Mouse (Mus musculus): Measurements from ENCODE around the gene Ap5m1. TPM values are rescaled to one million over a fixed set of nuclear protein-coding genes. Genes with fewer than 3 reads are reported as not detected.
A peak's percentile ranks its signal among the peaks of the same experiment; 100 is the strongest.

Ap5m1 gene
- polyA plus RNA-seq (2016; fragmentation: Nextera tagmentation; extraction: Ambion mirVana), result 26.4 and 26.7 TPM in 2 replicates

- under 1% methylated on average over 62 of the region's 62 CpGs for WGBS
Measured at GRCm38 (mm10) chr14:49065529-49066273, at the start of gene Ap5m1. Gene Ap5m1, plus strand, starts transcription at chr14:49066097.

GRCm38 (mm10) chr14:49019765-49020164 is 46.1 kb upstream of the Ap5m1 start:
- no peak overlapping the region for H3K9ac ChIP-seq (replicated peaks)
- no peak for ATAC-seq (ENCODE audit: insufficient number of reproducible peaks, insufficient read depth, low FRiP score, low TSS enrichment, low read depth)
- 92% methylated on average over 5 of the region's 5 CpGs for WGBS
- H3K4me3 ChIP-seq (replicated peaks), result no peak overlapping the region
- peaks cover 37% of the 10 kb centered on the region for H3K36me3 ChIP-seq
- no peaks in the 10 kb centered on the region for H3K27me3 ChIP-seq
- H3K27ac ChIP-seq, result no peak overlapping the region
- no peaks in the 10 kb centered on the region for H3K4me1 ChIP-seq (replicated peaks)
- no peak overlapping the region for H3K4me2 ChIP-seq
- no peaks in the 10 kb centered on the region for H3K9me3 ChIP-seq

More at GRCm38 (mm10) chr14:49065529-49066273, at the start of gene Ap5m1:
- peak; percentile 16; the same call in 1 of the 2 replicates for ATAC-seq (ENCODE audit: insufficient number of reproducible peaks, insufficient read depth, low FRiP score, low TSS enrichment, low read depth)
- H3K9ac ChIP-seq (replicated peaks), result peak within 1 kb of the TSS; percentile 94
- peak within 1 kb of the TSS; percentile 65 for H3K4me2 ChIP-seq
- peak within 1 kb of the TSS; percentile 94 for H3K4me3 ChIP-seq (replicated peaks)
- H3K36me3 ChIP-seq, result no peaks in the 10 kb centered on the region
- H3K27me3 ChIP-seq, result no peaks in the 10 kb centered on the region
- H3K27ac ChIP-seq, result peak within 1 kb of the TSS; percentile 99
- peaks cover 21% of the 10 kb centered on the region for H3K4me1 ChIP-seq (replicated peaks)
- H3K9me3 ChIP-seq, result no peaks in the 10 kb centered on the region

GRCm38 (mm10) chr14:49027040-49027778 is 38.7 kb upstream of the Ap5m1 start:
- Histone ChIP-seq H3K4me1 (replicated peaks) (no peaks in the 10 kb centered on the region), H3K27me3 (no peaks in the 10 kb centered on the region), H3K9me3 (no peaks in the 10 kb centered on the region), H3K9ac (replicated peaks) (no peak overlapping the region), H3K4me2 (no peak overlapping the region), H3K27ac (no peak overlapping the region), H3K4me3 (replicated peaks) (no peak overlapping the region), H3K36me3 (peaks cover 29% of the 10 kb centered on the region)
- 93% methylated on average over 6 of the region's 6 CpGs for WGBS
- no peak for ATAC-seq (ENCODE audit: insufficient number of reproducible peaks, insufficient read depth, low FRiP score, low TSS enrichment, low read depth)

- no peak overlapping the region for H3K27ac ChIP-seq
- ATAC-seq (ENCODE audit: insufficient number of reproducible peaks, insufficient read depth, low FRiP score, low TSS enrichment, low read depth), result no peak
- H3K4me3 ChIP-seq (replicated peaks), result no peak overlapping the region
- H3K4me2 ChIP-seq, result no peak overlapping the region
- WGBS, result 90% methylated on average over 3 of the region's 3 CpGs
- peaks cover 31% of the 10 kb centered on the region for H3K36me3 ChIP-seq
- no peaks in the 10 kb centered on the region for H3K9me3 ChIP-seq
- H3K9ac ChIP-seq (replicated peaks), result no peak overlapping the region
- H3K4me1 ChIP-seq (replicated peaks), result no peaks in the 10 kb centered on the region
- no peaks in the 10 kb centered on the region for H3K27me3 ChIP-seq
Measured at GRCm38 (mm10) chr14:49027779-49028368, 38.0 kb upstream of the Ap5m1 start.

GRCm38 (mm10) chr14:49028991-49029390 is 36.9 kb upstream of the Ap5m1 start:
- Histone ChIP-seq H3K27me3 (no peaks in the 10 kb centered on the region), H3K27ac (no peak overlapping the region), H3K36me3 (peaks cover 39% of the 10 kb centered on the region), H3K4me2 (no peak overlapping the region), H3K9ac (replicated peaks) (no peak overlapping the region), H3K4me3 (replicated peaks) (no peak overlapping the region), H3K4me1 (replicated peaks) (no peaks in the 10 kb centered on the region), H3K9me3 (no peaks in the 10 kb centered on the region)
- ATAC-seq (ENCODE audit: insufficient number of reproducible peaks, insufficient read depth, low FRiP score, low TSS enrichment, low read depth), result no peak
- 94% methylated on average over 5 of the region's 5 CpGs for WGBS

- Histone ChIP-seq H3K27ac (no peak overlapping the region), H3K9ac (replicated peaks) (no peak overlapping the region), H3K4me2 (no peak overlapping the region), H3K9me3 (no peaks in the 10 kb centered on the region), H3K36me3 (peaks cover 7% of the 10 kb centered on the region; the same call in 1 of the 2 replicates), H3K4me1 (replicated peaks) (no peaks in the 10 kb centered on the region), H3K27me3 (no peaks in the 10 kb centered on the region), H3K4me3 (replicated peaks) (no peak overlapping the region)
- WGBS, result 85% methylated on average over 4 of the region's 4 CpGs
- ATAC-seq (ENCODE audit: insufficient number of reproducible peaks, insufficient read depth, low FRiP score, low TSS enrichment, low read depth), result no peak
Measured at GRCm38 (mm10) chr14:49045610-49046009, 20.3 kb upstream of the Ap5m1 start.

GRCm38 (mm10) chr14:49049492-49049891 is 16.4 kb upstream of the Ap5m1 start:
- H3K4me1 ChIP-seq (replicated peaks), result no peaks in the 10 kb centered on the region
- H3K27me3 ChIP-seq, result no peaks in the 10 kb centered on the region
- H3K9me3 ChIP-seq, result no peaks in the 10 kb centered on the region
- H3K9ac ChIP-seq (replicated peaks), result no peak overlapping the region
- H3K36me3 ChIP-seq, result peaks cover 14% of the 10 kb centered on the region; the same call in 1 of the 2 replicates
- no peak for ATAC-seq (ENCODE audit: insufficient number of reproducible peaks, insufficient read depth, low FRiP score, low TSS enrichment, low read depth)
- H3K4me2 ChIP-seq, result no peak overlapping the region
- no peak overlapping the region for H3K4me3 ChIP-seq (replicated peaks)
- H3K27ac ChIP-seq, result no peak overlapping the region

GRCm38 (mm10) chr14:49063838-49064237 is 2.1 kb upstream of the Ap5m1 start:
- Histone ChIP-seq H3K27me3 (no peaks in the 10 kb centered on the region), H3K27ac (no peak overlapping the region), H3K4me3 (replicated peaks) (no peak overlapping the region), H3K4me1 (replicated peaks) (peaks cover 21% of the 10 kb centered on the region), H3K9ac (replicated peaks) (no peak overlapping the region), H3K4me2 (no peak overlapping the region), H3K9me3 (no peaks in the 10 kb centered on the region), H3K36me3 (no peaks in the 10 kb centered on the region)
- no peak for ATAC-seq (ENCODE audit: insufficient number of reproducible peaks, insufficient read depth, low FRiP score, low TSS enrichment, low read depth)
- 79% methylated on average over 2 of the region's 2 CpGs for WGBS

GRCm38 (mm10) chr14:49066274-49066823 is 452 bp downstream of the Ap5m1 start, which contains the start of gene Exoc5:
Gene Exoc5, minus strand, starts transcription at chr14:49066653.
- Histone ChIP-seq H3K4me1 (replicated peaks) (peaks cover 21% of the 10 kb centered on the region), H3K36me3 (no peaks in the 10 kb centered on the region), H3K9me3 (no peaks in the 10 kb centered on the region), H3K9ac (replicated peaks) (peak within 1 kb of the TSS; percentile 94), H3K27ac (peak within 1 kb of the TSS; percentile 99), H3K27me3 (no peaks in the 10 kb centered on the region), H3K4me2 (peak within 1 kb of the TSS; percentile 65), H3K4me3 (replicated peaks) (peak within 1 kb of the TSS; percentile 94)
- under 1% methylated on average over 52 of the region's 53 CpGs for WGBS
- ATAC-seq (ENCODE audit: insufficient number of reproducible peaks, insufficient read depth, low FRiP score, low TSS enrichment, low read depth), result peak; percentile 93

GRCm38 (mm10) chr14:49072837-49073236 is 6.9 kb downstream of the Ap5m1 start:
- Histone ChIP-seq H3K27me3 (no peaks in the 10 kb centered on the region), H3K36me3 (peaks cover 22% of the 10 kb centered on the region), H3K9me3 (no peaks in the 10 kb centered on the region), H3K4me1 (replicated peaks) (peaks cover 3% of the 10 kb centered on the region; the same call in 1 of the 2 replicates), H3K4me3 (replicated peaks) (no peak overlapping the region), H3K27ac (no peak overlapping the region), H3K4me2 (no peak overlapping the region), H3K9ac (replicated peaks) (no peak overlapping the region)
- 89% methylated on average over 2 of the region's 2 CpGs for WGBS
- ATAC-seq (ENCODE audit: insufficient number of reproducible peaks, insufficient read depth, low FRiP score, low TSS enrichment, low read depth), result no peak

- Histone ChIP-seq H3K4me3 (replicated peaks) (no peak overlapping the region), H3K36me3 (peaks cover 22% of the 10 kb centered on the region), H3K27ac (no peak overlapping the region), H3K9ac (replicated peaks) (no peak overlapping the region), H3K4me1 (replicated peaks) (no peaks in the 10 kb centered on the region), H3K9me3 (no peaks in the 10 kb centered on the region), H3K27me3 (no peaks in the 10 kb centered on the region), H3K4me2 (no peak overlapping the region)
- ATAC-seq (ENCODE audit: insufficient number of reproducible peaks, insufficient read depth, low FRiP score, low TSS enrichment, low read depth), result no peak
- 95% methylated on average over 7 of the region's 7 CpGs for WGBS
Measured at GRCm38 (mm10) chr14:49073896-49074295, 8.0 kb downstream of the Ap5m1 start.
